Mouse (Mus musculus): ENCODE results near the gene Sbno2. TPM values are rescaled to one million over a fixed set of nuclear protein-coding genes. Genes with fewer than 3 reads are reported as not detected.

The Sbno2 gene
- polyA plus RNA-seq, 1 experiment from 2014 or later: 19.7 TPM

GRCm38 (mm10) chr10:80092690-80093089 lies 12.7 kb downstream of the Sbno2 start:
- no peak for DNase-seq (ENCODE audit: low spot score)

GRCm38 (mm10) chr10:80091527-80091926 lies 13.8 kb downstream of the Sbno2 start:
- DNase-seq (ENCODE audit: low spot score): no peak

- no peak for DNase-seq (ENCODE audit: low spot score)
Measured at GRCm38 (mm10) chr10:80089146-80089545, 16.2 kb downstream of the Sbno2 start.

- DNase-seq (ENCODE audit: low spot score): no peak
Measured at GRCm38 (mm10) chr10:80087483-80087882, 17.9 kb downstream of the Sbno2 start.

GRCm38 (mm10) chr10:80086847-80087246 lies 18.5 kb downstream of the Sbno2 start:
- DNase-seq (ENCODE audit: low spot score): no peak

- DNase-seq (ENCODE audit: low spot score): no peak
Measured at GRCm38 (mm10) chr10:80084817-80085487, 20.4 kb downstream of the Sbno2 start.

GRCm38 (mm10) chr10:80081075-80081474 lies 24.3 kb downstream of the Sbno2 start:
- no peak for DNase-seq (ENCODE audit: low spot score)

- DNase-seq (ENCODE audit: low spot score): no peak
Measured at GRCm38 (mm10) chr10:80080396-80081070, 24.8 kb downstream of the Sbno2 start.

- DNase-seq (ENCODE audit: low spot score): no peak
Measured at GRCm38 (mm10) chr10:80078366-80078765, 27.0 kb downstream of the Sbno2 start.

- DNase-seq (ENCODE audit: low spot score): no peak
Measured at GRCm38 (mm10) chr10:80077312-80077711, 28.1 kb downstream of the Sbno2 start.

- no peak for DNase-seq (ENCODE audit: low spot score)
Measured at GRCm38 (mm10) chr10:80076386-80076785, 29.0 kb downstream of the Sbno2 start.

GRCm38 (mm10) chr10:80075924-80076323 lies 29.4 kb downstream of the Sbno2 start:
- no peak for DNase-seq (ENCODE audit: low spot score)

GRCm38 (mm10) chr10:80074813-80075601 lies 30.4 kb downstream of the Sbno2 start:
- peak; percentile 83 for DNase-seq (ENCODE audit: low spot score)

GRCm38 (mm10) chr10:80072623-80073489 lies 32.5 kb downstream of the Sbno2 start:
- no peak for DNase-seq (ENCODE audit: low spot score)

- DNase-seq (ENCODE audit: low spot score): no peak
Measured at GRCm38 (mm10) chr10:80071516-80071900, 33.9 kb downstream of the Sbno2 start.

- DNase-seq (ENCODE audit: low spot score): no peak
Measured at GRCm38 (mm10) chr10:80070837-80071515, 34.4 kb downstream of the Sbno2 start.

- DNase-seq (ENCODE audit: low spot score): no peak
Measured at GRCm38 (mm10) chr10:80069948-80070450, 35.4 kb downstream of the Sbno2 start.

GRCm38 (mm10) chr10:80069251-80069650 lies 36.1 kb downstream of the Sbno2 start:
- DNase-seq (ENCODE audit: low spot score): no peak

- DNase-seq (ENCODE audit: low spot score): peak; percentile 24
Measured at GRCm38 (mm10) chr10:80063877-80064650, 41.3 kb downstream of the Sbno2 start.

- DNase-seq (ENCODE audit: low spot score): no peak
Measured at GRCm38 (mm10) chr10:80063104-80063503, 42.3 kb downstream of the Sbno2 start.

All from thymus, postnatal 0 days (tissue).